Mouse (Mus musculus): ENCODE measurements around the gene Gm20894.
"Not testable (repeated sequence)": the region's sequence is repeated elsewhere in the genome, so short reads cannot be mapped to it uniquely, and the experiment has no call there.

Gene Gm20894

GRCm38 (mm10) chrY:28271412-28271811, at the start of gene Gm20894:
Gene Gm20894 (minus strand): TSS chrY:28271512.
- DNase-seq, result not testable (repeated sequence)

Measured in kidney, postnatal 14 days (tissue).